Mouse (Mus musculus): ENCODE measurements around the gene Plppr4. TPM values are rescaled to one million over a fixed set of nuclear protein-coding genes. Genes with fewer than 3 reads are reported as not detected.

Plppr4 gene
- polyA plus RNA-seq, 1 experiment from 2014 or later: 19.2 TPM

- Histone ChIP-seq H3K27ac (ENCODE audit: low read depth, low read length) (no peak overlapping the region), H3K4me3 (ENCODE audit: low read depth, low read length) (no peak overlapping the region)
- WGBS: 92% methylated on average over 10 of the region's 10 CpGs
Measured at GRCm38 (mm10) chr3:117331502-117331901, 29.2 kb downstream of the Plppr4 start.

GRCm38 (mm10) chr3:117329485-117329884 is 31.2 kb downstream of the Plppr4 start:
- whole genome bisulfite sequencing: 76% methylated on average over 6 of the region's 6 CpGs
- no peaks in the 10 kb centered on the region for H3K4me1 ChIP-seq (ENCODE audit: control insufficient read depth, insufficient read depth, low read length)
- H3K9ac ChIP-seq (replicated peaks; ENCODE audit: low read depth, low read length): no peak overlapping the region
- no peak overlapping the region for H3K4me3 ChIP-seq (ENCODE audit: low read depth, low read length)
- no peak overlapping the region for H3K4me2 ChIP-seq (ENCODE audit: low read depth, low read length)
- no peaks in the 10 kb centered on the region for H3K36me3 ChIP-seq (ENCODE audit: control insufficient read depth, insufficient read depth, low read length)
- no peak overlapping the region for H3K27ac ChIP-seq (ENCODE audit: low read depth, low read length)
- no peaks in the 10 kb centered on the region for H3K9me3 ChIP-seq (ENCODE audit: control insufficient read depth, low read length)
- ATAC-seq (ENCODE audit: low read depth): no peak
- H3K27me3 ChIP-seq (ENCODE audit: control insufficient read depth, insufficient read depth, low read length): no peaks in the 10 kb centered on the region

More at GRCm38 (mm10) chr3:117331502-117331901, 29.2 kb downstream of the Plppr4 start:
- H3K36me3 ChIP-seq (ENCODE audit: control insufficient read depth, insufficient read depth, low read length): no peaks in the 10 kb centered on the region
- no peak overlapping the region for H3K4me2 ChIP-seq (ENCODE audit: low read depth, low read length)
- H3K9me3 ChIP-seq (ENCODE audit: control insufficient read depth, low read length): no peaks in the 10 kb centered on the region
- H3K9ac ChIP-seq (replicated peaks; ENCODE audit: low read depth, low read length): no peak overlapping the region
- ATAC-seq (ENCODE audit: low read depth): no peak
- H3K27me3 ChIP-seq (ENCODE audit: control insufficient read depth, insufficient read depth, low read length): no peaks in the 10 kb centered on the region
- no peaks in the 10 kb centered on the region for H3K4me1 ChIP-seq (ENCODE audit: control insufficient read depth, insufficient read depth, low read length)

GRCm38 (mm10) chr3:117326551-117326950 is 34.1 kb downstream of the Plppr4 start:
- no peak overlapping the region for H3K4me2 ChIP-seq (ENCODE audit: low read depth, low read length)
- no peak overlapping the region for H3K9ac ChIP-seq (replicated peaks; ENCODE audit: low read depth, low read length)
- H3K27ac ChIP-seq (ENCODE audit: low read depth, low read length): no peak overlapping the region
- WGBS: 93% methylated on average over 5 of the region's 5 CpGs
- ATAC-seq (ENCODE audit: low read depth): no peak
- no peaks in the 10 kb centered on the region for H3K36me3 ChIP-seq (ENCODE audit: control insufficient read depth, insufficient read depth, low read length)
- no peak overlapping the region for H3K4me3 ChIP-seq (ENCODE audit: low read depth, low read length)
- H3K9me3 ChIP-seq (ENCODE audit: control insufficient read depth, low read length): no peaks in the 10 kb centered on the region
- H3K27me3 ChIP-seq (ENCODE audit: control insufficient read depth, insufficient read depth, low read length): no peaks in the 10 kb centered on the region
- H3K4me1 ChIP-seq (ENCODE audit: control insufficient read depth, insufficient read depth, low read length): no peaks in the 10 kb centered on the region

GRCm38 (mm10) chr3:117319671-117320070 is 41.0 kb downstream of the Plppr4 start:
- H3K36me3 ChIP-seq (ENCODE audit: control insufficient read depth, insufficient read depth, low read length): no peaks in the 10 kb centered on the region
- H3K27ac ChIP-seq (ENCODE audit: low read depth, low read length): no peak overlapping the region
- no peak overlapping the region for H3K9ac ChIP-seq (replicated peaks; ENCODE audit: low read depth, low read length)
- ATAC-seq (ENCODE audit: low read depth): no peak
- H3K27me3 ChIP-seq (ENCODE audit: control insufficient read depth, insufficient read depth, low read length): no peaks in the 10 kb centered on the region
- H3K4me2 ChIP-seq (ENCODE audit: low read depth, low read length): no peak overlapping the region
- 83% methylated on average over 3 of the region's 3 CpGs for WGBS
- H3K4me1 ChIP-seq (ENCODE audit: control insufficient read depth, insufficient read depth, low read length): no peaks in the 10 kb centered on the region
- no peaks in the 10 kb centered on the region for H3K9me3 ChIP-seq (ENCODE audit: control insufficient read depth, low read length)
- no peak overlapping the region for H3K4me3 ChIP-seq (ENCODE audit: low read depth, low read length)

GRCm38 (mm10) chr3:117313339-117313738 is 47.3 kb downstream of the Plppr4 start:
- no peaks in the 10 kb centered on the region for H3K4me1 ChIP-seq (ENCODE audit: control insufficient read depth, insufficient read depth, low read length)
- no peak for ATAC-seq (ENCODE audit: low read depth)
- no peak overlapping the region for H3K4me3 ChIP-seq (ENCODE audit: low read depth, low read length)
- H3K9ac ChIP-seq (replicated peaks; ENCODE audit: low read depth, low read length): no peak overlapping the region
- H3K36me3 ChIP-seq (ENCODE audit: control insufficient read depth, insufficient read depth, low read length): no peaks in the 10 kb centered on the region
- H3K9me3 ChIP-seq (ENCODE audit: control insufficient read depth, low read length): no peaks in the 10 kb centered on the region
- H3K27me3 ChIP-seq (ENCODE audit: control insufficient read depth, insufficient read depth, low read length): no peaks in the 10 kb centered on the region
- H3K4me2 ChIP-seq (ENCODE audit: low read depth, low read length): no peak overlapping the region
- WGBS: 93% methylated on average over 4 of the region's 4 CpGs
- no peak overlapping the region for H3K27ac ChIP-seq (ENCODE audit: low read depth, low read length)

- Histone ChIP-seq H3K4me1 (ENCODE audit: control insufficient read depth, insufficient read depth, low read length) (no peaks in the 10 kb centered on the region), H3K27ac (ENCODE audit: low read depth, low read length) (no peak overlapping the region), H3K4me2 (ENCODE audit: low read depth, low read length) (no peak overlapping the region), H3K27me3 (ENCODE audit: control insufficient read depth, insufficient read depth, low read length) (no peaks in the 10 kb centered on the region), H3K4me3 (ENCODE audit: low read depth, low read length) (no peak overlapping the region), H3K9ac (replicated peaks; ENCODE audit: low read depth, low read length) (no peak overlapping the region), H3K36me3 (ENCODE audit: control insufficient read depth, insufficient read depth, low read length) (no peaks in the 10 kb centered on the region), H3K9me3 (ENCODE audit: control insufficient read depth, low read length) (no peaks in the 10 kb centered on the region)
- 95% methylated on average over 7 of the region's 7 CpGs for WGBS
- no peak for ATAC-seq (ENCODE audit: low read depth)
Measured at GRCm38 (mm10) chr3:117312097-117312496, 48.6 kb downstream of the Plppr4 start.

GRCm38 (mm10) chr3:117310801-117311368 is 49.8 kb downstream of the Plppr4 start:
- no peak overlapping the region for H3K9ac ChIP-seq (replicated peaks; ENCODE audit: low read depth, low read length)
- H3K9me3 ChIP-seq (ENCODE audit: control insufficient read depth, low read length): no peaks in the 10 kb centered on the region
- H3K27me3 ChIP-seq (ENCODE audit: control insufficient read depth, insufficient read depth, low read length): no peaks in the 10 kb centered on the region
- H3K4me3 ChIP-seq (ENCODE audit: low read depth, low read length): no peak overlapping the region
- ATAC-seq (ENCODE audit: low read depth): no peak
- H3K4me2 ChIP-seq (ENCODE audit: low read depth, low read length): no peak overlapping the region
- WGBS: 91% methylated on average over 2 of the region's 2 CpGs
- H3K27ac ChIP-seq (ENCODE audit: low read depth, low read length): no peak overlapping the region
- H3K36me3 ChIP-seq (ENCODE audit: control insufficient read depth, insufficient read depth, low read length): no peaks in the 10 kb centered on the region
- no peaks in the 10 kb centered on the region for H3K4me1 ChIP-seq (ENCODE audit: control insufficient read depth, insufficient read depth, low read length)

- Histone ChIP-seq H3K27me3 (ENCODE audit: control insufficient read depth, insufficient read depth, low read length) (no peaks in the 10 kb centered on the region), H3K9ac (replicated peaks; ENCODE audit: low read depth, low read length) (no peak overlapping the region), H3K4me3 (ENCODE audit: low read depth, low read length) (no peak overlapping the region), H3K36me3 (ENCODE audit: control insufficient read depth, insufficient read depth, low read length) (no peaks in the 10 kb centered on the region), H3K27ac (ENCODE audit: low read depth, low read length) (no peak overlapping the region), H3K4me2 (ENCODE audit: low read depth, low read length) (no peak overlapping the region), H3K4me1 (ENCODE audit: control insufficient read depth, insufficient read depth, low read length) (no peaks in the 10 kb centered on the region), H3K9me3 (ENCODE audit: control insufficient read depth, low read length) (no peaks in the 10 kb centered on the region)
- no peak for ATAC-seq (ENCODE audit: low read depth)
- WGBS: 98% methylated on average over 3 of the region's 3 CpGs
Measured at GRCm38 (mm10) chr3:117309580-117309910, 51.1 kb downstream of the Plppr4 start.

GRCm38 (mm10) chr3:117308895-117309579 is 51.6 kb downstream of the Plppr4 start:
- WGBS: 91% methylated on average over 3 of the region's 3 CpGs
- H3K9me3 ChIP-seq (ENCODE audit: control insufficient read depth, low read length): no peaks in the 10 kb centered on the region
- H3K27me3 ChIP-seq (ENCODE audit: control insufficient read depth, insufficient read depth, low read length): no peaks in the 10 kb centered on the region
- H3K4me1 ChIP-seq (ENCODE audit: control insufficient read depth, insufficient read depth, low read length): no peaks in the 10 kb centered on the region
- no peak overlapping the region for H3K4me3 ChIP-seq (ENCODE audit: low read depth, low read length)
- H3K9ac ChIP-seq (replicated peaks; ENCODE audit: low read depth, low read length): no peak overlapping the region
- no peaks in the 10 kb centered on the region for H3K36me3 ChIP-seq (ENCODE audit: control insufficient read depth, insufficient read depth, low read length)
- H3K4me2 ChIP-seq (ENCODE audit: low read depth, low read length): no peak overlapping the region
- ATAC-seq (ENCODE audit: low read depth): no peak
- H3K27ac ChIP-seq (ENCODE audit: low read depth, low read length): no peak overlapping the region
